Mouse (Mus musculus) hindbrain, embryonic 15.5 days (tissue): ENCODE measurements around the gene Ccdc117. TPM values are rescaled to one million over a fixed set of nuclear protein-coding genes. Genes with fewer than 3 reads are reported as not detected.

Experiments used
- ATAC-seq: fragments of 200-750 bp; cut with Nextera tagmentation; 2 replicates; pipeline ENCODE4 v1.8.0; 2017; ENCODE audit warnings: low read depth, moderate number of reproducible peaks, moderate TSS enrichment; ENCODE audit not compliant: low FRiP score
- H3K27ac ChIP-seq: fragments of 300-500 bp; sonication (generic); replicated peaks from 2 replicates; pipeline ENCODE4 v1.5.1; 2015; ENCODE audit warnings: mild to moderate bottlenecking, inconsistent platforms
- H3K27me3 ChIP-seq: fragments of 300-500 bp; sonication (generic); 2 replicates; pipeline ENCODE4 v1.6.1; 2015; ENCODE audit warnings: control low read depth, inconsistent platforms
- H3K36me3 ChIP-seq: fragments of 300-500 bp; sonication (generic); 2 replicates; pipeline ENCODE4 v1.6.1; 2015; ENCODE audit warnings: control low read depth, inconsistent platforms
- H3K4me1 ChIP-seq: fragments of 300-500 bp; sonication (generic); replicated peaks from 2 replicates; pipeline ENCODE4 v1.6.1; 2015; ENCODE audit warnings: control low read depth, inconsistent platforms
- H3K4me2 ChIP-seq: fragments of 300-500 bp; sonication (generic); 2 replicates; pipeline ENCODE4 v1.6.1; 2015; ENCODE audit warnings: moderate library complexity, mild to moderate bottlenecking, inconsistent platforms
- H3K4me3 ChIP-seq: fragments of 300-500 bp; sonication (generic); 2 replicates; pipeline ENCODE4 v1.5.1; 2015; ENCODE audit warnings: mild to moderate bottlenecking, inconsistent platforms
- H3K9ac ChIP-seq: fragments of 300-500 bp; sonication (generic); 2 replicates; pipeline ENCODE4 v1.6.1; 2015; ENCODE audit warnings: inconsistent platforms
- H3K9me3 ChIP-seq: fragments of 300-500 bp; sonication (generic); 2 replicates; pipeline ENCODE4 v1.6.1; 2016; ENCODE audit warnings: control low read depth, inconsistent platforms
- WGBS: fragments of 180-500 bp; shearing (Covaris S2); methylation state at CpG from one replicate; pipeline ENCODE4 v1.1.7; 2015; 5-methylcytosine and 5-hydroxymethylcytosine counted together
- polyA plus RNA-seq: library from polyadenylated mRNA; unstranded; fragments of >200 nt; fragmentation: Nextera tagmentation; extraction: Ambion mirVana; gene quantifications from 2 replicates; pipeline ENCODE4 v1.2.1, GENCODE M21; 2015

Gene Ccdc117
- polyA plus RNA-seq, 1 experiment from 2014 or later: 10.7 TPM

DNA sequence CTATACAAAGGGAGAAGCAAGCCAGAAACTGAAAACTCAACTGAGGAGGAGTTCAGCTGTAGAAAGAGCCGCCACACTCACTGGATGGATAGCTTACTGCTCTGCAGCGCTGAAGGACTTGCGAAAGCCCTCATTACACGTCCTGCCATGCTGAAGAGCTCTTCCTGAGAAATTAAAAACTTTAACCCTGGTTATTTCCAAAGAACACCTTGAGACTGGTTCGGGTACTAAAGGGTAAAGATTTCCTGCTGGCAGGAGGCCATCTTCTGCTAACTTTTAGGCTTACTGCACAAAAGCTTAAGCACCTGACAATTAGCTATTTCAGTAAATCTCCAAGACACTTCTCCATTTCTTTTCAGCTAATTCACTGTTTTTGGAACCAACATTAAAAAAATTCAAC lies 11.8 kb downstream of the Ccdc117 start:
- H3K4me1 ChIP-seq: no peaks in the 10 kb centered on the region
- 85% methylated on average over 5 of the region's 5 CpGs for WGBS
- peaks cover 90% of the 10 kb centered on the region for H3K36me3 ChIP-seq

DNA sequence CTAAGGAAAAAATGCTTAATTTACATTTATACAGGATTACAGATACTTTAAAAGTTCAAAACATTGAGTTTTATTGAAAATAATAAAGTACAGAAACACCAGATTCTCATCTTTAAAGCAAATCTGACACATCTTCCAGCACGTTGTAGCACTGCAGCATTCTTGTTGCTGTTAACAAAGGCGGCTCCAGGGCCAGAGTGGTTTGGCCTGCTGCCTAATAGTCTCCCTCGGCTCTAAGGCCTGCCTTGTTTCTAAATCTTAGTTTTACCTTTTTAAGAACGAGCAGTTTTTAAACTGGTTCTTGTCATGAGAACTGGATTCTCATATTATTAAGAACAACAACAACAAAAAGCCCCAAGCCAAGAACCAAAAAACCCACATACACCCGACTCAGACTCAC lies 13.1 kb downstream of the Ccdc117 start:
- H3K9ac ChIP-seq: no peak overlapping the region
- ATAC-seq: no peak
- H3K27ac ChIP-seq: no peak overlapping the region
- peaks cover 91% of the 10 kb centered on the region for H3K36me3 ChIP-seq
- H3K27me3 ChIP-seq: no peaks in the 10 kb centered on the region
- no peaks in the 10 kb centered on the region for H3K9me3 ChIP-seq
- peaks cover 5% of the 10 kb centered on the region for H3K4me1 ChIP-seq
- 63% methylated on average over 5 of the region's 5 CpGs for WGBS
- H3K4me3 ChIP-seq: no peak overlapping the region
- H3K4me2 ChIP-seq: no peak overlapping the region

More for the DNA sequence above, 11.8 kb downstream of the Ccdc117 start:
- no peak for ATAC-seq
- no peak overlapping the region for H3K9ac ChIP-seq
- no peaks in the 10 kb centered on the region for H3K9me3 ChIP-seq
- H3K27me3 ChIP-seq: no peaks in the 10 kb centered on the region
- no peak overlapping the region for H3K4me2 ChIP-seq
- H3K4me3 ChIP-seq: no peak overlapping the region
- H3K27ac ChIP-seq: no peak overlapping the region

DNA sequence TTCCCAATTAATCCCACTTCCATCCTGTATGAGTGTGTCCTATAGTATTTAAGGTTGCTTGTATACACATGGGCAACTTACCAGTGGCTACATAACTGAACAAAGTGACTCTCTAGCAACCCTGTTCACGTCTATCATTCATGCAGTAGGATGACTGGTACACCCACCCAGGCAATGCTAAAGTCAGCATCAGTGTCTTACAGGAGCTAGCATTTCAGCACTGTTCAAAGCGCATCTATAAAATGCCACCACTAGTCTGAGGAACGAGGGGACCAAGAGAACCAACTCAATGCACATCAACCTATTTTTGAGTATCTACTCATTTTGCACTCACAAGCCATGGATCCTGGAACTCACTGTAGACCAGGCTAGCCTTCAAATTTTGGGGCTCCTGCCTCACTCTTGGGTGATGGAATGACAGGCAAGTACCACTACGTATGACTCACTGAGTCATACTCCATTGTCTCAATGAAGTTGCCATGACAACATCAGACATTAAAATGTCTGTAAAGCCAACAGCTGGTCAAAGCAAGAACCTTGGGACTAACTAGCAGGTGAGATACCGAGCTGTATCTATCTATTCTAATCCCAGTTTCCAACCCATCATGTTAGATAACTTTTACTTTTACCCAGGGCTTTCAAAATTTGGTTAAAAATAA lies 14.0 kb downstream of the Ccdc117 start:
- H3K9me3 ChIP-seq: no peaks in the 10 kb centered on the region
- peaks cover 92% of the 10 kb centered on the region for H3K36me3 ChIP-seq
- no peak for ATAC-seq
- H3K27me3 ChIP-seq: no peaks in the 10 kb centered on the region
- peaks cover 14% of the 10 kb centered on the region for H3K4me1 ChIP-seq
- no peak overlapping the region for H3K9ac ChIP-seq
- no peak overlapping the region for H3K27ac ChIP-seq
- no peak overlapping the region for H3K4me3 ChIP-seq
- H3K4me2 ChIP-seq: no peak overlapping the region
- WGBS: 78% methylated on average over 5 of the region's 5 CpGs

DNA sequence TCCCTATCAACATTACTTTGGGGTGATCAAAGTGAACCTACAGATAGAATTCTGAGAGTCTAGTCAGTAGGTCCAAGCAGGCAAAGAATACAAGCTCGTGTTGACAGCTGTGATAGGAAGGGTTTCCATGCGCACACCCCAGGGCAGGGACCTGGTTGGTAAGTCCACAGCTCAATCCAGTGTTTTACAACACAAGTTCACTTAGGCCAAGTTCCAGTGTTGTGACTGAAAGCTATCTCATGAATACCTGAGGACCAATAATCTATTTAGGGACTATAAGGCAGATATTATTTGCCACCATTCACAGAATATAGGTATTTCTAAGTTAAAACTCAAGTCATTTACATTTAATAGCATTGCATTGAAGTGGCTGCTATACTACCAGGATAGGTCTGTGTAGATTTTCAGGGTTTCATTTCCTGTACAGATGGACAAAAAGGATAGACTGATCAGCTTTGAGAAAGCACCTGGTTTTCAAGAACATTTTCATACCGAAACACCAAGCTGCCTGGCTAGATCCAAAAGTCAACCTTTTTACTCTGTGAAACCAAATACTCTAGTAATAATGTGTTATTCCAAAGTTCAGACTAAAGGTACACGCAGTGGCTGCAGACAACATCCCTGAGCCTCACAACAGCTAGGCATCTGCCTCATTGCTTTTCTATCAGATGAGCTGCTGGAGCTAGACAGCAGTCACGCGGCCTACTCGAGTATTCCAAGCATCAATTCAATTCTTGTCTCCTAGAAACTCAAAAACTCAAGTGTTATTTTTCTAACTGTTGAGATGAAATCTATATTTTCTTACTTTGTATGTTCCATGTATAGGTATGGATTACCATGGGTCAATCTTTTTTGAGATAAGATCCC lies 15.2 kb downstream of the Ccdc117 start:
- ATAC-seq: no peak
- 90% methylated on average over 7 of the region's 7 CpGs for WGBS
- no peak overlapping the region for H3K27ac ChIP-seq

DNA sequence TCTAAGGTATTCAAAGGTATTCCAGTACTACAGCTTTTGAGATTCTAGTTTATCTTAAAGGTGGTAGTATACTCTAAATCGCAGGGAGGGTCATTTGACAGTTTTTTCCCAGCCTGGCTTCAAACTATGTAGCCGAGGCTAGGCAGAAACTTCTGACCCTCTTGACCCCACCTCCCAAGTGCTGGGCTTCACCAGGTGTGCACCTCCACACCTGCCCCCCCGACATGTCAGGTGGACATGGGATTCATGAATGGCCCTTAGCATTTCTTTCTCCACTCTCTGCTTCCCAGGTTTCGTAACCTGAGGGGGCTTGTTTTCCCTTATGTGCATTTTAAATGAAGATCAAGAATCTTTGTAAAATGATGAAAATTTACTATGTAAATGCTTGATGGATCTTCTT lies 16.6 kb downstream of the Ccdc117 start:
- ATAC-seq: no peak
- H3K4me1 ChIP-seq: peaks cover 27% of the 10 kb centered on the region
- H3K4me2 ChIP-seq: no peak overlapping the region
- no peak overlapping the region for H3K4me3 ChIP-seq
- H3K9ac ChIP-seq: no peak overlapping the region
- no peak overlapping the region for H3K27ac ChIP-seq
- no peaks in the 10 kb centered on the region for H3K27me3 ChIP-seq
- peaks cover 68% of the 10 kb centered on the region for H3K36me3 ChIP-seq
- no peaks in the 10 kb centered on the region for H3K9me3 ChIP-seq
- 93% methylated on average over 4 of the region's 4 CpGs for WGBS

More for the DNA sequence above, 15.2 kb downstream of the Ccdc117 start:
- H3K9me3 ChIP-seq: no peaks in the 10 kb centered on the region
- no peaks in the 10 kb centered on the region for H3K27me3 ChIP-seq
- peaks cover 82% of the 10 kb centered on the region for H3K36me3 ChIP-seq
- H3K4me3 ChIP-seq: no peak overlapping the region
- peaks cover 26% of the 10 kb centered on the region for H3K4me1 ChIP-seq
- no peak overlapping the region for H3K9ac ChIP-seq
- no peak overlapping the region for H3K4me2 ChIP-seq

DNA sequence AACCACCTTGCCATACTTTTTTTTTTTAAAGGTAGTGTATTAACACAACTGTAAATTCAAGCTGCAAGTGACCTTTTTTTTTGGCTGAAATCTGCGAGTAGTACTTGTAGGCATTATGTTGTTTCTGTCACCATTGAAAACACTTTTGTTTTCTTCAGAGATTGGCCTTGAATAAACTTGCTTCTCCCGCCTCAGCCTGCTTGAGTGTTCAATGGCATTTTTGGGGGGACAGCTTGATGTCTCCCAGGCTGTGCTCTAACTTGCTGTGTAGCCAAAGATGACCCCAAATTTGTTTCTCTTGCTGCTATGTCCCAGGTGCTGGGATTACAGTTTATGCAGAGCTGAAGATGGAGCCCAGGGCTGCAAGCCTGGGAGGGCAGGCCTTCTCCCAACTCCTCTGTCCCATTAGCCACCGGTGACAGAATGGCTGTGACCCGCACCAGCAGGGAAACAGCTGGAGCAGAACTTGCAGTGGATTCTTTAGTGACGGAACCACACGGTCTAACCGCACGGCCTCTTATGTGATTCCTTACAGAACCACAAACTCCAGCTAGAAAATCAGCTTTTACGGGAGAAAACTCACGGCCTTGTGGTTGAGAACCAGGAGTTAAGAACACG lies 19.1 kb downstream of the Ccdc117 start:
- no peaks in the 10 kb centered on the region for H3K27me3 ChIP-seq
- no peak overlapping the region for H3K4me3 ChIP-seq
- H3K4me2 ChIP-seq: peak overlapping the region; percentile 85
- H3K9ac ChIP-seq: no peak overlapping the region
- H3K27ac ChIP-seq: no peak overlapping the region
- peaks cover 45% of the 10 kb centered on the region for H3K36me3 ChIP-seq
- H3K4me1 ChIP-seq: peaks cover 31% of the 10 kb centered on the region
- no peak for ATAC-seq
- WGBS: 89% methylated on average over 11 of the region's 11 CpGs
- no peaks in the 10 kb centered on the region for H3K9me3 ChIP-seq

DNA sequence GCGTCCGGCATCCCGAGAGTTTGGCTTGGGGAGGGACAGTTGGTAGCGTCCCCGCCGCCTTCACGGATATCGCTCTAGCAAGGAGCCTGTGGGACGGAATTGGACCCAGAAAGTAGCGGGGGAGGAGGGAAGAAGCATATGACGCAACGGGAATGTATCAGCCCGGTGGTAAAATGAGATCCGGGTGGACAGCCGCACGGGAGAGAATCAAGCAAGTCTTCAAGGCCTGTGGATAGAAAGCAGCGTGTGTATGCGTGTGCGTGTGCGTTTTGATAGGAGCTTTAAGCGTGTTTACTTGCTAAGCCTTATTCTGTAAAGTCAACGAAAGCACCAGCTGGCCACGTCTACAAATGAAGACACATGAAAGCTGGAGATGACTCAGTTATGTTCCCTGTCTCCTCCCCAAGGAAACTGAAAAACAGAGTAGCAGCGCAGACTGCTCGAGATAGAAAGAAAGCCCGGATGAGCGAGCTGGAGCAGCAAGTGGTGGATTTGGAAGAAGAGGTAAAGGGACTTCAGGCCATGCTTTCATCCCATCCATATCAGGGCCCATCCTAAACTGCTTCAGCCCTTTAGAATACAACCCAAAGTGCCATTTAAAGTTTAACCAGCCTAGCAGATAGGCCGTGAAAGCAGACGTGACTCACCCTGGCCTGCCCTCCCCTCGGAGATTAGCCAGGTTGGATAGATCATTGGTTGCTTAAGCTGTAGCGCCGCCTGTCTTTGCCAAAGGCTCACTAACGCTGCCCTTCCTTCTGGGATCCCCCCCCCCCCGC lies 20.3 kb downstream of the Ccdc117 start:
- peak; percentile 17; the same call in 1 of the 2 replicates for ATAC-seq
- WGBS: under 1% methylated on average over 34 of the region's 34 CpGs
- Histone ChIP-seq H3K4me3 (peak overlapping the region; percentile 94), H3K4me1 (peaks cover 31% of the 10 kb centered on the region), H3K27me3 (no peaks in the 10 kb centered on the region), H3K27ac (peak overlapping the region; percentile 96), H3K36me3 (peaks cover 39% of the 10 kb centered on the region), H3K4me2 (peak overlapping the region; percentile 85), H3K9me3 (no peaks in the 10 kb centered on the region), H3K9ac (peak overlapping the region; percentile 99)

DNA sequence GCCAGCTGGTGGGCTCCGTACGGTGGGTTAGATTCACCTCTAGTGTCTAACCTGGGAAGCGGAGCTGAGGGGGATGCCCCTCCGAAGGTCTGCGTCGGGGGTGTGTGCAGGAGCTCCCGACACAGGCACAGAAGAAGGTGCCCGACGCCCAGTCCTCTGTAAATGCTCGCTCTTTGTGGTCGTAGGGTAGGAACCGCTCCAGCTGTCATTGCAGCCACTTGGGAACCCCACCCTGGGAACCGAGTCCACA lies 20.8 kb downstream of the Ccdc117 start:
- ATAC-seq: peak; percentile 49
- peak overlapping the region; percentile 94 for H3K4me3 ChIP-seq
- WGBS: under 1% methylated on average over 13 of the region's 13 CpGs

DNA sequence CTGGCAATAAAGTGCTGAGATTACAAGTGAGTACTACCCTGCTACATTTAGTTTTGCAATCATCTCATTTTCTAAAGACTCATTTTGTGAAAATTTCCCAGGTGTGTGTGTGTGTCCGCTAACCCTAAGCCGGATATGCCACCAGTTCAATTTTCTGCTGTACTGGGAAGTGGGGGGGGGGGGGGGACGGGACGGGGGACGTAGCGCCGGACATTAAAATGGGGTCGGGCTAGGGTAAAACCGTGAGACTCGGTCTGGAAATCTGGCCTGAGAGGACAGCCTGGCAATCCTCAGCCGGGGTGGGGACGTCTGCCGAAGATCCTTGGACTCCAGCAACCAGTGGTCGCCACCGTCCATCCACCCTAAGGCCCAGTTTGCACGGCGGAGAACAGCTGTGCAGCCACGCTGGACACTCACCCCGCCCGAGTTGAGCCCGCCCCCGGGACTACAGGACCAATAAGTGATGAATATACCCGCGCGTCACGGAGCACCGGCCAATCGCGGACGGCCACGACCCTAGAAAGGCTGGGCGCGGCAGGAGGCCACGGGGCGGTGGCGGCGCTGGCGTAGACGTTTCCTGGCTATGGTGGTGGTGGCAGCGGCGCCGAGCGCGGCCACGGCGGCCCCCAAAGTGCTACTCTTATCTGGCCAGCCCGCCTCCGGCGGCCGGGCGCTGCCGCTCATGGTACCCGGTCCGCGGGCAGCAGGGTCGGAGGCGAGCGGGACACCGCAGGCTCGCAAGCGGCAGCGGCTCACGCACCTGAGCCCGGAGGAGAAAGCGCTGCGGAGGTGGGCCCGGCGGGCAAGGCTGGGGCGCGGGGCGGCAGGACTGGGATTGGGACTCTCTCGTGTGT lies 21.3 kb downstream of the Ccdc117 start, which contains the start of gene Xbp1:
Gene Xbp1, plus strand, starts transcription at position 248 of the 854 bp plus-strand sequence.
- Histone ChIP-seq H3K27me3 (no peaks in the 10 kb centered on the region), H3K9me3 (no peaks in the 10 kb centered on the region), H3K4me1 (peaks cover 31% of the 10 kb centered on the region), H3K36me3 (peaks cover 29% of the 10 kb centered on the region), H3K4me2 (peak within 1 kb of the TSS; percentile 85), H3K9ac (peak within 1 kb of the TSS; percentile 99), H3K4me3 (peak within 1 kb of the TSS; percentile 94), H3K27ac (peak within 1 kb of the TSS; percentile 96)
- peak; percentile 98 for ATAC-seq
- under 1% methylated on average over 70 of the region's 72 CpGs for WGBS

More for the DNA sequence above, 20.8 kb downstream of the Ccdc117 start:
- Histone ChIP-seq H3K9me3 (no peaks in the 10 kb centered on the region), H3K27me3 (no peaks in the 10 kb centered on the region), H3K9ac (peak overlapping the region; percentile 99), H3K27ac (peak overlapping the region; percentile 96), H3K36me3 (peaks cover 34% of the 10 kb centered on the region), H3K4me1 (peaks cover 31% of the 10 kb centered on the region), H3K4me2 (peak overlapping the region; percentile 85)

DNA sequence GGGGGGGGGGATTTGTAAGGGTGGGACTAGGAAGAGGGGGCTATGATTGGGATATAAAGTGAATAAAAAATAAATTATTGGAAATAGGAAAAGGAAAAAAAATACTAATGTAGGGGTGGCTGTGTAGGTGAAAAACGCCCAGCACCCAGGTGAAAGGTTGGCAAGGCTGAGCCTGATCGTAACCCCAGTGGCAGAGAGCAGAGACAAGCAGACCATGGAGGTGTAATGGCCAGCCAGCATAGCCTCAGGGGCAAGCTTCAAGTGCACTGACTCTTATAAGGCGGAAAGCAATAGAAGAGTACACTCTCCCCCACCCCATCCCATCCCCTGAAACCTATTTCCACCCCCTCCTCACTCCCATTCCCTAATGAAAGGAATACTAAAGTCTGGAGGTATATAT lies 22.3 kb downstream of the Ccdc117 start:
- ATAC-seq: no peak
- peak overlapping the region; percentile 99; the same call in 1 of the 2 replicates for H3K9ac ChIP-seq
- H3K9me3 ChIP-seq: no peaks in the 10 kb centered on the region
- no peaks in the 10 kb centered on the region for H3K27me3 ChIP-seq
- H3K4me2 ChIP-seq: peak overlapping the region; percentile 85
- H3K27ac ChIP-seq: no peak overlapping the region; the same call in 1 of the 2 replicates
- H3K4me3 ChIP-seq: peak overlapping the region; percentile 94
- H3K4me1 ChIP-seq: peaks cover 31% of the 10 kb centered on the region
- 85% methylated on average over 3 of the region's 3 CpGs for WGBS
- H3K36me3 ChIP-seq: peaks cover 19% of the 10 kb centered on the region

DNA sequence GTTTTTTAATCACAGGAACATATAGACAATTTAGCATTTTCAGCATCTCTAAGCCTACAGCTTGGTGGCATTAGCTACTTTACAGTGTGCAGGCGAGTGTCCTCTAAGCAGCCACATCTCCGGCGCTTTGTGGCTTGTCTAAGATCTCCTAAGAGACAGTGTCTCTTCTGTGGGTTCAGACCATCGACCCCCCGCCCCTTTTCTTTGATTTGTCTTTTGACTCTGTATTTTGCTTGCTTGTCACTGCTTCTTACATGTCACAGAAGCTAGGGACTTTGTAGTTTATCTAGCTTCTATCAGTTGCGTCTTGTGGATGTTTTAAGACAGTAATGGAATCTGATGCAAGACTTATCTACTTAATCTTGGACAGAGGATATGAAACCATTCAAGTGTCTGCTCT lies 24.6 kb downstream of the Ccdc117 start:
- WGBS: 89% methylated on average over 6 of the region's 6 CpGs
- H3K36me3 ChIP-seq: no peaks in the 10 kb centered on the region
- ATAC-seq: no peak

More for the DNA sequence above, 24.6 kb downstream of the Ccdc117 start:
- H3K4me3 ChIP-seq: no peak overlapping the region
- no peak overlapping the region for H3K4me2 ChIP-seq
- H3K27me3 ChIP-seq: no peaks in the 10 kb centered on the region
- H3K9ac ChIP-seq: no peak overlapping the region
- H3K9me3 ChIP-seq: no peaks in the 10 kb centered on the region
- no peak overlapping the region for H3K27ac ChIP-seq
- H3K4me1 ChIP-seq: peaks cover 11% of the 10 kb centered on the region
